Mouse (Mus musculus) stomach, embryonic 14.5 days (tissue): ENCODE data around the gene Gm20388. TPM values are rescaled to one million over a fixed set of nuclear protein-coding genes. Genes with fewer than 3 reads are reported as not detected.
A peak's percentile ranks its signal among the peaks of the same experiment; 100 is the strongest.

Experiments used
- ATAC-seq: fragments of 200-750 bp; cut with Nextera tagmentation; 2 replicates; pipeline ENCODE4 v1.8.0; 2017; ENCODE audit warnings: low read depth, moderate TSS enrichment; ENCODE audit not compliant: insufficient number of reproducible peaks, insufficient read depth, low FRiP score
- H3K27ac ChIP-seq: fragments of 300-500 bp; sonication (generic); 2 replicates; pipeline ENCODE4 v1.5.1; 2014; ENCODE audit warnings: mild to moderate bottlenecking, low read length, moderate library complexity, mixed read lengths
- H3K27me3 ChIP-seq: fragments of 300-500 bp; sonication (generic); 2 replicates; pipeline ENCODE4 v1.6.1; 2014; ENCODE audit warnings: low read length, control low read depth, mixed read lengths; ENCODE audit not compliant: control insufficient read depth, insufficient read depth
- H3K36me3 ChIP-seq: fragments of 300-500 bp; sonication (generic); 2 replicates; pipeline ENCODE4 v1.6.1; 2014; ENCODE audit warnings: mild to moderate bottlenecking, control low read depth, low read length, moderate library complexity, mixed read lengths; ENCODE audit not compliant: control insufficient read depth, insufficient read depth
- H3K4me1 ChIP-seq: fragments of 300-500 bp; sonication (generic); 2 replicates; pipeline ENCODE4 v1.6.1; 2014; ENCODE audit warnings: low read length, control low read depth, mixed read lengths; ENCODE audit not compliant: control insufficient read depth, insufficient read depth
- H3K4me2 ChIP-seq: fragments of 300-500 bp; sonication (generic); replicated peaks from 2 replicates; pipeline ENCODE4 v1.6.1; 2014; ENCODE audit warnings: low read depth, low read length, control low read depth
- H3K4me3 ChIP-seq: fragments of 300-500 bp; sonication (generic); 2 replicates; pipeline ENCODE4 v1.5.1; 2014; ENCODE audit warnings: low read depth, low read length, control low read depth
- H3K9ac ChIP-seq: fragments of 300-500 bp; sonication (generic); replicated peaks from 2 replicates; pipeline ENCODE4 v1.6.1; 2014; ENCODE audit warnings: low read depth, mild to moderate bottlenecking, control low read depth, low read length, moderate library complexity, mixed read lengths
- H3K9me3 ChIP-seq: fragments of 300-500 bp; sonication (generic); 2 replicates; pipeline ENCODE4 v1.6.1; 2016; ENCODE audit warnings: low read depth, low read length, control low read depth; ENCODE audit not compliant: control insufficient read depth
- WGBS: fragments of 180-500 bp; shearing (Covaris S2); extraction: QIAGEN DNeasy Blood & Tissue Kit; methylation state at CpG from one replicate; pipeline ENCODE4 v1.1.7; 2014; 5-methylcytosine and 5-hydroxymethylcytosine counted together
- polyA plus RNA-seq: library from polyadenylated mRNA; unstranded; fragments of >200 nt; fragmentation: Nextera tagmentation; extraction: Ambion mirVana; gene quantifications from 2 replicates; pipeline ENCODE4 v1.2.1, GENCODE M21; 2014

Gene Gm20388
- polyA plus RNA-seq, 1 experiment from 2014 or later = 11.4 TPM

GRCm38 (mm10) chr8:122270555-122270954 is 2359.9 kb downstream of the Gm20388 start:
- Histone ChIP-seq H3K4me3 (no peak overlapping the region), H3K27me3 (no peaks in the 10 kb centered on the region), H3K27ac (no peak overlapping the region), H3K4me1 (peaks cover 9% of the 10 kb centered on the region), H3K9me3 (no peaks in the 10 kb centered on the region), H3K36me3 (no peaks in the 10 kb centered on the region), H3K9ac (no peak overlapping the region), H3K4me2 (no peak overlapping the region)
- no peak for ATAC-seq
- WGBS = 78% methylated on average over 7 of the region's 7 CpGs

- Histone ChIP-seq H3K27me3 (no peaks in the 10 kb centered on the region), H3K36me3 (no peaks in the 10 kb centered on the region), H3K4me1 (peaks cover 9% of the 10 kb centered on the region), H3K4me3 (no peak overlapping the region), H3K9ac (no peak overlapping the region), H3K9me3 (no peaks in the 10 kb centered on the region), H3K4me2 (no peak overlapping the region), H3K27ac (no peak overlapping the region)
- WGBS = 3% methylated on average over 5 of the region's 5 CpGs
- ATAC-seq = peak; percentile 66
Measured at GRCm38 (mm10) chr8:122273152-122273551, 2362.5 kb downstream of the Gm20388 start.

- no peak for ATAC-seq
- Histone ChIP-seq H3K27ac (no peak overlapping the region), H3K9ac (no peak overlapping the region), H3K27me3 (no peaks in the 10 kb centered on the region), H3K9me3 (no peaks in the 10 kb centered on the region), H3K36me3 (no peaks in the 10 kb centered on the region), H3K4me2 (no peak overlapping the region), H3K4me3 (no peak overlapping the region), H3K4me1 (peaks cover 7% of the 10 kb centered on the region)
- 34% methylated on average over 7 of the region's 7 CpGs for WGBS
Measured at GRCm38 (mm10) chr8:122273826-122274225, 2363.2 kb downstream of the Gm20388 start.

- no peak overlapping the region for H3K4me3 ChIP-seq
- peaks cover 6% of the 10 kb centered on the region for H3K4me1 ChIP-seq
- H3K36me3 ChIP-seq = no peaks in the 10 kb centered on the region
- no peak overlapping the region for H3K4me2 ChIP-seq
- ATAC-seq = no peak
- H3K9me3 ChIP-seq = no peaks in the 10 kb centered on the region
- H3K27me3 ChIP-seq = no peaks in the 10 kb centered on the region
- 75% methylated on average over 11 of the region's 11 CpGs for WGBS
- no peak overlapping the region for H3K27ac ChIP-seq
- no peak overlapping the region for H3K9ac ChIP-seq
Measured at GRCm38 (mm10) chr8:122274651-122275391, 2364.2 kb downstream of the Gm20388 start.

GRCm38 (mm10) chr8:122276308-122276707 is 2365.7 kb downstream of the Gm20388 start:
- no peak for ATAC-seq
- Histone ChIP-seq H3K36me3 (no peaks in the 10 kb centered on the region), H3K9ac (no peak overlapping the region), H3K27ac (no peak overlapping the region), H3K4me2 (no peak overlapping the region), H3K4me3 (no peak overlapping the region), H3K4me1 (peaks cover 16% of the 10 kb centered on the region), H3K9me3 (no peaks in the 10 kb centered on the region), H3K27me3 (no peaks in the 10 kb centered on the region)
- 93% methylated on average over 5 of the region's 5 CpGs for WGBS

- Histone ChIP-seq H3K27ac (no peak overlapping the region), H3K4me1 (peaks cover 16% of the 10 kb centered on the region), H3K9me3 (no peaks in the 10 kb centered on the region), H3K36me3 (no peaks in the 10 kb centered on the region), H3K4me2 (no peak overlapping the region), H3K27me3 (no peaks in the 10 kb centered on the region), H3K4me3 (no peak overlapping the region), H3K9ac (no peak overlapping the region)
- ATAC-seq = no peak
- whole genome bisulfite sequencing = 73% methylated on average over 18 of the region's 18 CpGs
Measured at GRCm38 (mm10) chr8:122277204-122277995, 2366.8 kb downstream of the Gm20388 start.

GRCm38 (mm10) chr8:122280156-122280555 is 2369.5 kb downstream of the Gm20388 start:
- 58% methylated on average over 4 of the region's 4 CpGs for WGBS
- Histone ChIP-seq H3K4me1 (peaks cover 28% of the 10 kb centered on the region), H3K27me3 (no peaks in the 10 kb centered on the region), H3K4me3 (no peak overlapping the region), H3K9ac (no peak overlapping the region), H3K36me3 (no peaks in the 10 kb centered on the region), H3K27ac (no peak overlapping the region; the same call in 1 of the 2 replicates), H3K4me2 (no peak overlapping the region), H3K9me3 (no peaks in the 10 kb centered on the region)
- ATAC-seq = no peak

- peak; percentile 39 for ATAC-seq
- whole genome bisulfite sequencing = 6% methylated on average over 20 of the region's 20 CpGs
- peaks cover 34% of the 10 kb centered on the region for H3K4me1 ChIP-seq
Measured at GRCm38 (mm10) chr8:122280588-122281316, 2370.1 kb downstream of the Gm20388 start.

More at GRCm38 (mm10) chr8:122280588-122281316, 2370.1 kb downstream of the Gm20388 start:
- no peaks in the 10 kb centered on the region for H3K27me3 ChIP-seq
- no peaks in the 10 kb centered on the region for H3K36me3 ChIP-seq
- peak overlapping the region; percentile 45 for H3K4me2 ChIP-seq
- 0 out of 2 replicates have a peak overlapping the region, but pooled peaks have one; percentile 15 for H3K9ac ChIP-seq
- peak overlapping the region; percentile 68 for H3K27ac ChIP-seq
- no peaks in the 10 kb centered on the region for H3K9me3 ChIP-seq
- H3K4me3 ChIP-seq = peak overlapping the region; percentile 61
